Mouse (Mus musculus): Measurements from ENCODE around the gene Col4a2. TPM values are rescaled to one million over a fixed set of nuclear protein-coding genes. Genes with fewer than 3 reads are reported as not detected.
A peak's percentile ranks its signal among the peaks of the same experiment; 100 is the strongest.
"Not testable (repeated sequence)": the region's sequence is repeated elsewhere in the genome, so short reads cannot be mapped to it uniquely, and the experiment has no call there.

The Col4a2 gene
- polyA plus RNA-seq, 1 experiment from 2014 or later = 41.6 TPM

DNA sequence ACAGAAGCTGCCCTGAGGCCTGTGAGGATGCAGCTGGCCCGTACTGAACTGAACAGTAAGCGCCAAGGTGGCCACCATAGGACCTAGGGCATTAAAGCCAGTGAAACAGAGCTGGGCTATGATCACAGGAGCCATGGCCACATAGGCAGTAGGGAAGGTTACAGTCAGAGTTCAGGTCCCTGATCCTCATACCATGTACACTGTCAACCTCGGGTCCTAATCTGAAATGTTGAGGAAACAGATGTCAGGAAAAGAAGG lies 152.0 kb downstream of the Col4a2 start:
- Histone ChIP-seq H3K9me3 (peaks cover 3% of the 10 kb centered on the region; the same call in 1 of the 2 replicates), H3K27ac (no peak overlapping the region), H3K4me3 (no peak overlapping the region), H3K36me3 (no peaks in the 10 kb centered on the region), H3K4me2 (no peak overlapping the region), H3K4me1 (replicated peaks) (no peaks in the 10 kb centered on the region; the same call in 1 of the 2 replicates), H3K27me3 (no peaks in the 10 kb centered on the region), H3K9ac (no peak overlapping the region)
- ATAC-seq (ENCODE audit: low FRiP score) = no peak
- WGBS = 85% methylated on average over 3 of the region's 3 CpGs

DNA sequence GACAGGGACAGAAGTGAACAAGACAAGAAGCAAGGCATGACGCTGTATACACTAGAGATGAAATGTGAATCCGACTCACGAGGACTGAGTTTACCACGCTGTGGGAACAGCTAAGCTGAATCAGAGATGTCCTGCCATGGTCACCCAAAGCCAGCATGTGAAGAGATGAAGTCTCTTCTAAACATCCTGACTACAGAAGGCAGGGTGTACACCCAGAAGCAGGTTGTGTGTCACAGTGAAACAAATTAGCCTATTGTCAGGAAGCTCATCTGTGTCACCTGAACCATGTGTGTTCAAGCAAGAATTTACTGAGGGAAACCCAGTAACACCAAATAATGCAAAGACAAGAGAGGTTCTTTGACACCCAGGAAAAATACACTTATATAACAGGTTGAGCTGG lies 153.0 kb downstream of the Col4a2 start:
- no peak overlapping the region for H3K4me2 ChIP-seq
- H3K27ac ChIP-seq = no peak overlapping the region
- 0 out of 2 replicates have a peak, but pooled peaks cover 2% of the 10 kb centered on the region for H3K27me3 ChIP-seq
- H3K36me3 ChIP-seq = no peaks in the 10 kb centered on the region
- H3K9ac ChIP-seq = no peak overlapping the region
- peaks cover 3% of the 10 kb centered on the region; the same call in 1 of the 2 replicates for H3K9me3 ChIP-seq
- no peak overlapping the region for H3K4me3 ChIP-seq
- no peak for ATAC-seq (ENCODE audit: low FRiP score)
- WGBS = 92% methylated on average over 4 of the region's 4 CpGs
- no peaks in the 10 kb centered on the region; the same call in 1 of the 2 replicates for H3K4me1 ChIP-seq (replicated peaks)

DNA sequence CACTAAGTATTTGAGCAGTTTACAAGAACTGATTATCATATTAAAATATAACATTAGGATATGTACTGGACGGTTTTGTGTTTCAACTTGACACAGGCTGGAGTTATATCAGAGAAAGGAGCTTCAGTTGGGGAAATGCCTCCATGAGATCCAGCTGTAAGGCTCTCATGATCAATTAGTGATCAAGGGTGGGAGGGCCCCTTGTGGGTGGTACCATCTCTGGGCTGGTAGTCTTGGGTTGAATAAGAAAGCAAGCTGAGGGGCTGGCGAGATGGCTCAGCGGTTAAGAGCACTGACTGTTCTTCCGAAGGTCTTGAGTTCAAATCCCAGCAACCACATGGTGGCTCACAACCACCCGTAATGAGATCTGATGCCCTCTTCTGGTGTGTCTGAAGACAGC lies 153.9 kb downstream of the Col4a2 start:
- not testable (repeated sequence) for H3K27ac ChIP-seq; ATAC-seq (ENCODE audit: low FRiP score); H3K9ac ChIP-seq; H3K4me2 ChIP-seq; H3K9me3 ChIP-seq; H3K4me3 ChIP-seq; H3K4me1 ChIP-seq (replicated peaks); H3K27me3 ChIP-seq; H3K36me3 ChIP-seq
- 80% methylated on average over 5 of the region's 5 CpGs for WGBS

DNA sequence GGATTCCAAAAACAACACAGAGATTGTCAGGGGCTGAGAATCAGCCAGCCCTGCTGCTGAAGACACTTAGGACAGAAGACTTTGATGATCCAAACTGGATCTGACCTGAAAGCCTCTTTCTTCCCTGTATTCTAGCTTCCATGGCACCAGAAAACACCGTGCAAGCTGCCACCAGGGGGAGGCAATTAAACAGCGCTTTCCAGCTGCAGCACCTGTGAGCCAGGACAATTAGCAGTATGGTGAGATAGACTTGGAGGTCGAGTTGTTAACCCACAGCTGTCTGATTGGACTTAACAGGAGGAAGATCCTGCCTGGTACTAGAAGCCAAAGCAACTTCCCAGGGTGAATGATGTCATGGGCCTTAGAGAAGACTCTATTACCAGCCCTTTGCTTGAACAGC lies 156.5 kb downstream of the Col4a2 start:
- ATAC-seq (ENCODE audit: low FRiP score) = no peak
- no peak overlapping the region for H3K27ac ChIP-seq
- no peak overlapping the region for H3K9ac ChIP-seq
- no peak overlapping the region for H3K4me2 ChIP-seq
- peaks cover 3% of the 10 kb centered on the region; the same call in 1 of the 2 replicates for H3K9me3 ChIP-seq
- peaks cover 5% of the 10 kb centered on the region for H3K4me1 ChIP-seq (replicated peaks)
- WGBS = 7% methylated on average over 3 of the region's 3 CpGs
- H3K4me3 ChIP-seq = no peak overlapping the region
- H3K36me3 ChIP-seq = no peaks in the 10 kb centered on the region
- peaks cover 27% of the 10 kb centered on the region for H3K27me3 ChIP-seq

DNA sequence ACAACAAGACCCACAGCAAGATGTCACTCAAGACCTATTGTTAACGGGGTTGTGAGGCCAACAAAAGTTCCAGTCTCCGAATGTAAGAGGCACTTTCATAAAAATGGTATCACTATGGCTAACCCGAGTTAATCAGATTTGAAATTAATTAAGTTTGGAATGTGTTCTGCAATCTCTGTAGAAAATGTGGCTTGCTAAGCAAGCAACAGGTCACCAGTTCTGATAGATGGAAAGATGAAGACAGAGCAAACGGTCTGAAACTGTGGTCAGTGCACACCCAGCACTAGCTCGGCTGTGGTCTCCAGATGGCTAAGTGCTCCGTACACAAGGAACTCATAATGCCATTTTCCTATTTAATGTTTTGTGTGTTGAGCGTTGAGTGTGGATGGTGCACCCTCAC lies 158.1 kb downstream of the Col4a2 start:
- H3K27me3 ChIP-seq = peaks cover 43% of the 10 kb centered on the region
- H3K4me2 ChIP-seq = no peak overlapping the region
- H3K4me3 ChIP-seq = no peak overlapping the region
- H3K9me3 ChIP-seq = peaks cover 3% of the 10 kb centered on the region; the same call in 1 of the 2 replicates
- WGBS = 82% methylated on average over 7 of the region's 7 CpGs
- H3K27ac ChIP-seq = no peak overlapping the region
- H3K4me1 ChIP-seq (replicated peaks) = peaks cover 5% of the 10 kb centered on the region
- ATAC-seq (ENCODE audit: low FRiP score) = no peak
- no peak overlapping the region for H3K9ac ChIP-seq
- no peaks in the 10 kb centered on the region for H3K36me3 ChIP-seq

DNA sequence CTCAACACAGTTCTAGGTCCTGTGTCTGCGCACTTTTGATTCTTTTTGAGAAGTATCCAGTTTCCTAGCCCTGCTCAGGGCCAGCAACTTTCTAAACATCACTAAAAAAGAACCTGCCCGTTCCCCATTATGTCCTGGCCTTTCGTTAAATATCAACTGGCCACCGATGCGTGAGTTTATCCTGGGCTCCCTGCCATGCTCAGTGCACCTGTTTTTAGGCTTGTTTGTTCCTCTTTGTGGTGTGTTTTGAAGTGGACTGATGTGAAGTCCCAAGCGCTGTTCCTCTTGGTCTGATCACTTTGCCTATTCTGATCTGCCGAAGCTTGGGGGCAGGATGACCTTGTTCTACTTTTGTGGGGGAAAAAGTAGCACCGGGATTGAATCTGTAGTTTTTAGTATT lies 158.7 kb downstream of the Col4a2 start:
- no peak overlapping the region for H3K4me2 ChIP-seq
- H3K4me1 ChIP-seq (replicated peaks) = peaks cover 5% of the 10 kb centered on the region
- peaks cover 49% of the 10 kb centered on the region for H3K27me3 ChIP-seq
- WGBS = 47% methylated on average over 8 of the region's 8 CpGs
- H3K36me3 ChIP-seq = no peaks in the 10 kb centered on the region
- no peak overlapping the region for H3K4me3 ChIP-seq
- ATAC-seq (ENCODE audit: low FRiP score) = no peak
- H3K9me3 ChIP-seq = peaks cover 3% of the 10 kb centered on the region; the same call in 1 of the 2 replicates
- H3K9ac ChIP-seq = no peak overlapping the region
- H3K27ac ChIP-seq = no peak overlapping the region

DNA sequence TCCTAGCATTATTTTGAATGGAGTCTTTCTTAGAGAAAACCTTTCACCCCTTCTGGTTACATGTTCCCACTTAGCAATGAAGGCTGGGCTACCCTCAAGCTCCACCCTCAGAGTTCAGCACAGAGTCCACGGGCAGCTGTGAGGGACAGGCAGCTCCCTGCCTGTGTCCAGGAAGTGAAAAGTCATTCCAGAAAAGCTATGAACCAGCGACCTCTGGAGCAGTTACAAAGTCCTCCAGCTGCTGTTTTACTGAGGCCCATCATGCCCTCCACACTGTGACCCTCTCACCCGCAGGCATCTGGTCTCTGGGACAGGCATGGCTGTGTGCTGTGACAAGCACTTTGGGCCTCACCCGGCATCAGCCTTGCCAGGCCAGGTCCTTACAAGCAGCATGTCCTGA lies 160.5 kb downstream of the Col4a2 start:
- H3K4me3 ChIP-seq = no peak overlapping the region
- H3K9ac ChIP-seq = no peak overlapping the region
- no peak overlapping the region for H3K27ac ChIP-seq
- H3K4me2 ChIP-seq = no peak overlapping the region
- H3K4me1 ChIP-seq (replicated peaks) = peaks cover 23% of the 10 kb centered on the region
- WGBS = 45% methylated on average over 4 of the region's 4 CpGs
- ATAC-seq (ENCODE audit: low FRiP score) = no peak
- no peaks in the 10 kb centered on the region for H3K9me3 ChIP-seq
- H3K36me3 ChIP-seq = no peaks in the 10 kb centered on the region
- H3K27me3 ChIP-seq = peaks cover 66% of the 10 kb centered on the region

DNA sequence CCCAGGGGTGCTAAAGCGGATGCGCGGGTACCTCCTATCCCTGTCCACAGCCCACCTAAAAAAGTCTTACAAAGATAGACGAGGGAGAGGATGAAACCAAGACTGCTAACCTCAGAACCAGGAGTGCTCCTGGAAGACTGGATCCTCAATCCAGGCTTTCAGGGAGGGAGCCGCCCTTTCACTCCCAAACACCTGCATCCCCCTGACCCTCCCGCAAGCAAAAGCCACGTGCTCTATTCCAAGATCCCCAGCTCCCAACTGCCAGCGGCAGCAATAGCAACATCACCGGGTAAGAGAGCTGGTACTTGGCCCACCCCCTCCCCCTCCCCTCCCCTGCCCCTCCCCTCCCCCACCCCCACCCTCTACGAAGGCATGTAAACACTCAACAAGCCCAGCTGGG lies 162.8 kb downstream of the Col4a2 start:
- no peak for ATAC-seq (ENCODE audit: low FRiP score)
- H3K9me3 ChIP-seq = no peaks in the 10 kb centered on the region

DNA sequence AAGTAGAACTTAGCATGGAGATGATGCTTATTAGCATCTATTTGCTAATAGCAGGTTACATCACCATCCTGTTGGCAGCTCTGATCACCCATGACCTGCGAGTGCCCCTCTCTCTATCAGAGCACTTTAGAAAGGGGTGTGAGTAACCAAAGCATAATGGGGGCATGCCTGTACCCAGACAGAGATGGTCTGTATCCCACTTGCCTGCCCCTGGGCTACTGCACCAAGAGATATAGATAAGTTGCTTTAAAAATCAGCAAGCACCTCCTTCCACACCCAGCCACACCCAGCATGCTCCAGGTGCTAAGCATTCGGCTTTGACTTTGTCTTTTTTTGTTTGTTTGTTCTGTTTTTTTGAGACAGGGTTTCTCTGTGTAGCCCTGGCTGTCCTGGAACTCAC lies 163.3 kb downstream of the Col4a2 start:
- no peak overlapping the region for H3K27ac ChIP-seq
- peaks cover 31% of the 10 kb centered on the region for H3K4me1 ChIP-seq (replicated peaks)
- WGBS = 11% methylated on average over 2 of the region's 2 CpGs
- H3K9ac ChIP-seq = no peak overlapping the region
- H3K36me3 ChIP-seq = no peaks in the 10 kb centered on the region
- H3K4me2 ChIP-seq = no peak overlapping the region
- H3K4me3 ChIP-seq = no peak overlapping the region
- no peak for ATAC-seq (ENCODE audit: low FRiP score)
- no peaks in the 10 kb centered on the region for H3K9me3 ChIP-seq
- peaks cover 90% of the 10 kb centered on the region for H3K27me3 ChIP-seq

More for the DNA sequence above, 162.8 kb downstream of the Col4a2 start:
- no peak overlapping the region for H3K9ac ChIP-seq
- 7% methylated on average over 10 of the region's 10 CpGs for WGBS
- H3K36me3 ChIP-seq = no peaks in the 10 kb centered on the region
- no peak overlapping the region for H3K4me3 ChIP-seq
- H3K27ac ChIP-seq = no peak overlapping the region
- peaks cover 31% of the 10 kb centered on the region for H3K4me1 ChIP-seq (replicated peaks)
- peaks cover 90% of the 10 kb centered on the region for H3K27me3 ChIP-seq
- H3K4me2 ChIP-seq = no peak overlapping the region

DNA sequence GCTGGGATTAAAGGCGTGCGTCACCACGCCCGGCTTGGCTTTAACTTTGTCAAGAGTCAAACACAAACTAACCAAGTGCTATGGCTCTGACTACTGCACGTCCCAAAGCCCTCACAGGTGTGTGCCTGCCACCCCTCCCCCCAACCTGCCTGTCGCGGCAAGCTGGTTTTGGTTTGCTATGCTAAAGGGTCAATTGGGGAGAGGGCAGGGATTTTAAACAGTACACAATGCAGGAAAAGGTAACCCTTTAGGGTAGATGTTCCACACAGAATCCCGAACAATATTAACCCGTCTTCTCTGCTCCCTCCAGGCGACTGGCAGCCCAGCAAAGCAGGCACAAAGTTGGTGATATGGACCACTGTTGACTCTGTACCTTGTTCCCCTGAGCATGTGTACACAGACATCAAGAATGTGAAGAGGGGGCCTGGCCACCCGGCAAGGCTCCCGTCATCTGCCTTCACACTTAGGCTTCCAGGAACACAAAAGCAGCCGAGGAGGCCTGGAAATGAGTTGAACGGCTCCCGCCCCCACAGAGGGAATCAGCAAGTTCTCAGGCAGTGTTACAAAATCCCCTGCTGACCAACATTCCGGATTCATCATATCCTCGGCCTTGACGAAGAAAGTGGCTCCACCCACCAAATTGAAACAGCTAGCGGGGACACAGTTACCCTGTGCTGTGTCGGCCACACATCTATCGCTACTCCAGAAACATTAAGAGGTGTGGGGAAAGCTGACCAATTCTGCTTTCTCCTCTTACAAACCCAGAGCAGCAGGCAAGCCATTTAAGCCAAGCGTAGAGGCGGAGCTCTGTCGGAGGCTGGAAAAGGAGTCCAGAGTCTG lies 164.0 kb downstream of the Col4a2 start:
- Histone ChIP-seq H3K36me3 (no peaks in the 10 kb centered on the region), H3K27ac (no peak overlapping the region), H3K27me3 (peaks cover 95% of the 10 kb centered on the region), H3K9ac (peak overlapping the region; percentile 31; the same call in 1 of the 2 replicates), H3K9me3 (no peaks in the 10 kb centered on the region), H3K4me3 (peak overlapping the region; percentile 49), H3K4me1 (replicated peaks) (peaks cover 31% of the 10 kb centered on the region), H3K4me2 (peak overlapping the region; percentile 74)
- WGBS = 9% methylated on average over 24 of the region's 24 CpGs
- no peak for ATAC-seq (ENCODE audit: low FRiP score)

DNA sequence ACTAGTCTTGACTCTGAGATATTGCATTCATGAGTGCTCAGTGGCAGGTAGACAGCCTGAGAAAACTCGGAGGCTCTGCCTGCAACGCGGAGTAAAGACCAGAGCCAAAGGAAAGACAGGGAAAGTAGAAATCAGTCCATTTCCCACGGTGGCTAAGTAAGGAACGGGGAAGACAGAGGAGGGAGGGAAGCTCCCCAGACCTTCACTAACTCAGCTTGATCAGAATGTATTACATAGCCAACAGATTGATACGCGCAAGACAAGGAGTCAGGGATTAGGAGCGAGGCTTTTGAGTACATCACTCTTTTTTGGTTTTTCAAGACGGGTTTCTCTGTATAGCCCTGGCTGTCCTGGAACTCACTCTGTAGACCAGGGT lies 164.6 kb downstream of the Col4a2 start:
- Histone ChIP-seq H3K36me3 (no peaks in the 10 kb centered on the region), H3K4me2 (peak overlapping the region; percentile 74), H3K4me3 (peak overlapping the region; percentile 49), H3K9me3 (no peaks in the 10 kb centered on the region), H3K27me3 (peaks cover 96% of the 10 kb centered on the region), H3K9ac (peak overlapping the region; percentile 31; the same call in 1 of the 2 replicates), H3K27ac (no peak overlapping the region), H3K4me1 (replicated peaks) (peaks cover 31% of the 10 kb centered on the region)
- ATAC-seq (ENCODE audit: low FRiP score) = no peak
- 4% methylated on average over 9 of the region's 9 CpGs for WGBS

DNA sequence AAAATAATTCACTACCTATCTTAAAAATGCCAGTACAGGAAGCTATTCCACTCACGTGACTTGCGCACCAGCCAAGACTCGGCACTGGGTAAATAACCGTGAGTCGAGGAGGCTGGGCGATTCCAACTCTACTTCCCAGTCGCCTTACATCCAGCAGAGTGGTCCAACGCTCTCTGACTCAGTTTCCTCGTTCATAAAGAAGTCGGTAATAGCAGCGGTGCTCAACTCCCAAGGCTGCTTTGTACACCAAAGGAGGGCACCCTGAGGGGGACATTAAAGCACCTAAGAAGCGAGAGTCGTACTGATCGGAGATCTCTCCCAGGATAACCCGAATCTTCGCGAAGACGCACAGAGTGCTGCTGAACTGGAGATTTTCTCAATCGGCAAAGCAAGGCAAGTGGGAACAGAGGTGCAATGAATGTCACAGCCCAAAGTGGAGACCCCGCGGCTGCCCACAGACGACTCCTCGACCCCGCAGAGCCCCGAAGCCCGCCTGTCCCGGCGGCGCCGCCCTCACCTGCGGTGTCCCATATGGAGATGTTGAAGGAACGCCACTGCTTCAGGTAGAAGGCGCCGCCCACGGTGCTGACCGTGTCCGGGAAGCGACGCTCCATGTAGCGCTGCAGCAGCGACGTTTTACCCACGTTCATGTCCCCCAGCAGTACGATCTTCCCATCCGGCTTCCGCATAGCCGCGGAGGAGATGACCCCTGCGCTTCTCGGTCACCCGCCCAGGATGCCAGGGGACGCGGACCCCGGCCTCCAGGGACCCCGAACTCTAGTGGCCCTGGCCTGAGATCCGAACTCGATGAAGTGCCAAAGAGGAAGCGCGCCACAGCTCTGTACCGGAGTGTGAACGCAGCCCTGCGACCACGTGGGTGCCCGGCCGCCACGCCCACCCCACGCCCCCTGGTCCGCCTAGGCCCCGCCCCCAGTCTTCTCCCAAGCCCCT lies 165.5 kb downstream of the Col4a2 start, which contains the start of gene Rab20:
Rab20 (minus strand) TSS at position 900 of the 951 bp plus-strand sequence.
- peak; percentile 76 for ATAC-seq (ENCODE audit: low FRiP score)
- H3K4me3 ChIP-seq = peak within 1 kb of the TSS; percentile 49

More for the DNA sequence above, 165.5 kb downstream of the Col4a2 start, which contains the start of gene Rab20:
- Histone ChIP-seq H3K9ac (peak within 1 kb of the TSS; percentile 61), H3K27ac (no peak within 1 kb of the TSS), H3K4me2 (peak within 1 kb of the TSS; percentile 74), H3K4me1 (replicated peaks) (peaks cover 29% of the 10 kb centered on the region), H3K36me3 (no peaks in the 10 kb centered on the region), H3K9me3 (no peaks in the 10 kb centered on the region), H3K27me3 (peaks cover 96% of the 10 kb centered on the region)
- under 1% methylated on average over 68 of the region's 69 CpGs for WGBS

Data from hindbrain, embryonic 13.5 days (tissue).